Mouse (Mus musculus) naive thymus-derived CD4-positive, alpha-beta T cell, adult 2 months (primary cell): Measurements from ENCODE around the gene Marcks.
"Not testable (repeated sequence)": the region's sequence is repeated elsewhere in the genome, so short reads cannot be mapped to it uniquely, and the experiment has no call there.

Experiments
- DNase-seq: peaks from one replicate; pipeline ENCODE4 v3.0.0-alpha.2; 2011; ENCODE audit warnings: low read depth

Gene Marcks

DNA sequence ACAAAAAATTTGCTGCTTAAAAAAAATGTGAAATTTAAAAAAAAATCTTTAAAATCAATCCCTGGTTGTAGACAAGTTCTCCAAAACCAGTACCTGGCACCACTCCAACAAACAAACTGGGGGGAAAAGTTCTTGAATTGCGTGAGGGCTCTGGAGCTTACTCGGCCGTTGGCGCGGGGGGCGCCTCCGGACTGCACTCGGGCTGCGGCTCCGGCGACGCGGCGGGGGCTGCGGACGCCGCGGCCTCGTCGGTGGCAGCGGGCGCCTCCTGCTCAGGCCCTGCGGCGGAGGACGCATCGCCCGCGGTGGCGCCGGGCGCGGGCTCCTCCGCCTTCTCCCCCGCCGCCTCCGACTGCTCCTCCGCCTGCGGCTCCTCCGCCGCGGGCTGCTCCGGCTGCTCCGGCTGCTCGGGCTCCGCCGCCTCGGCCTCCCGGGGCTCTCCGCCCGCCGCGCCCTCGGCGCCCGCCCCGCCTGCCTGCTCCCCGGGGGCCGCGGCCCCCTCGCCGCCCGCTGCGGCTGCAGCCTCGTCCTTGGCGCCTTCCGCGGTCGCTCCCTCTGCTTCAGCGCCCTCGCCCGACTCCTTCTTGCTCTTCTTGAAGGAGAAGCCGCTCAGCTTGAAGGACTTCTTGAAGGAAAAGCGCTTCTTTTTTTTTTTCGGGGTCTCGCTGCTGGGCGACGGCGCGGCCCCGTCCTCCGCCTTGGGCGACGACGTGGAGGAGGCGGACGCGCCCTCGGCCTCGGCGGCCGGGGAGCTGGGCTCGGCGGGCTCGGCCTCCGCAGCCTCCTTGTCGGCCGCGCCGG, 2.6 kb downstream of the Marcks start:
- DNase-seq, result peak; percentile 72

DNA sequence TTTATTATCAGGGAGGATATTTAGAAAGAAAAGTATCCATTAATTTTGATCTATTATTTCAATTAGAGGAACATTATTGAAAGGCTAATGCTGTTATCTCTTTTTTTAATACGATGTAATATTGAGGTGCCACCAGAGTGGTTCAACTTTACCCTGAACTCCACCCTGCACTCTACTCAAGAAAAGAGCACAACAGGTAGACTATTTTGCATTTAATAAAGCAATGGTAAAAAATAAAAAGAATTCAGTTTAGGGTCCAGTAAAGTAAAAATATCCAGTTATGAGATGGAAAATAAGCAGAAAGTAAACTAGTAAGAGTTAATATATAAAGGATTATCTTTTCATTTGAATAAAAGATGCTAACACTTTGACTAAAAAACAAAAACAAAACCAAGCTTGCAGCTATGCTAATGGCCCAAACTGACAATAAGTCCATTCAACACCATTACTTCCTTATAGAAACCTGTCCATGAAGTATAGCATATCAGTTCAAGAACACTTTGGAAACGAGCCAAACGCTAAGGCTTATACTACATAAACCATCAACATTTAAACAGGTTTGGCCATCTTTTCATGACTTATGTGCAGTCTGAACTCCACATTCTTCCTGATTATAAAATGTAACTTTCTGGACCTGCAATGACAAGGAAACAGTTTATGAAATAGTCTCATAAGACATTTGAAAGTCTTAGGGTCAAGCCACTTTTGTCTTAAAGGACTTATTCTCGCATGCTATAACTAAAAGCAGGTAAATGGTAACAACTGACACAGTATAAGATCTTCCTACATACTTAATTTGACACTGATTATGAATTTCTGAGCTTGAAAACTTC, 4.6 kb downstream of the Marcks start:
- DNase-seq, result no peak

DNA sequence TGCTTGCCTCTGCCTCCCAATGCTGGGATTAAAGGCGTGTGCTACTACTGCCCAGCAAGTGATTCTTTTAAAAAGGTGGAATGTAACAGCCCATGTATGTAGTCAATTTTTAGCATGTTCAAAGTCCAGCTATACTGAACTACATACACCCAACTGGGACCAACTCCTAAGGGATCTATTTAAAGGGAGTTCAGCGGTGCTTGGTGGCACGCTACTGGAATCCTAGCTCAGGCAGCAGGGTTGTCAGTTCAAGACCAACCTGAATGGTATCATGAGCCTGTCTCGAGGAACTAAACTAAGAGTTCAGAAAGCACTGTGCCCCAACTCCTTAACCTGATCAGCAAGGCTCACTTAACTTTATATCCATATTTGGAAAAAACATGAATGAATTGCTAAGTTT, 6.0 kb downstream of the Marcks start:
- DNase-seq, result no peak

DNA sequence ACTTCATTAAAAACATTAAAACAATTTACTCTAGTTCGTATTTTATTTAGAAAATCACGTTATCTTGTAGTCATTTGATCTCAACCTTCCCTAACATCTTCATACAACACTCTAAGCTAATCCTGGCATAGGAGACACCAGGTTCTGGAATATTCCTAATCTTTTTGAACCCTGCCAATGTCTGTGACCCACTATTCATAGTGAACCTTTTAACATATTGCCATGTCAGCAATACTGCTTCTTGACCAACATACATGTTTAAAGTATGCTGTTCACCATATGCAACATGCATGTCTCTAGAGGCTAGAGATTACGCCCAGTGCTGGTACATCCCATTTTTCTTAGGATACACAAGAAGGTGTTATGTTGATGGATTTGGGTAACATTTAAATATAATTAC, 9.1 kb downstream of the Marcks start:
- DNase-seq, result no peak

DNA sequence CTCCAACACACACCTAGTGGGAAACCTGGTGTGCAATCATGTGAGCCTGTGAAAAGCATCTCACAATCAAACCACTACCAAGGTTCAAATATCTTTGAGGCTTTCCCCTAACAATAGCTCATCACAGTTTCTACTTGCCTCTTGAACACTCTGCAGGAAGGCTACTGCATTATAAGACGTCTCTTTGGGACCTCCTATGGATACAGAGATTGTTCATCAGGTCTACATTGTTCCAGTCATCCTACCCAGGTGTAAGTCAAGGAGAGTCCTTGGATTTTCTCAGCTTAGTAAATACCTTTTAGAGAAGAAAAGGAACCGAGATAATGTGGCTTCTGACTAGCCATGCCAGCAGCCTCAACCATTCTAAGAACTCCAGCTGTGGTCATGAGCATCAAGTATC, 23.4 kb downstream of the Marcks start:
- DNase-seq, result no peak

DNA sequence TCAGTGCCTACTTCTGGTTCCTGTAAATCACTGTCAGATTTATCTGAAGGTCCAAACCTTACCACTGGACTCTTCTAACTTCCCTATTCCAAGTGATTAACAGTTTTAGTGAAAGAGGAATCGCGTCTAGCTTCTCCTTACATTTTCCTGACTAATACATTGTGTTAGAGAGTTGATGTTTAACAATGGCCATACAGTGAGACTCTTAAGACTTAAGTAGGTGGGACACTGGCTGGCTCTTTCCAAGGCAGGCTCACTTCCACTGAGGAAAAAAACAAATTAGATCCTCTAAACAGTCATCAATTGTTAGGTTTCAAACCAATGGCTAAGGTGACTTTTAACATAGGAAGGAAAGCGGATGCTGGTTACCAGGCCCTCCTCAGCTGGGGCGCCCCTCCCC, 25.9 kb downstream of the Marcks start:
- DNase-seq, result no peak

DNA sequence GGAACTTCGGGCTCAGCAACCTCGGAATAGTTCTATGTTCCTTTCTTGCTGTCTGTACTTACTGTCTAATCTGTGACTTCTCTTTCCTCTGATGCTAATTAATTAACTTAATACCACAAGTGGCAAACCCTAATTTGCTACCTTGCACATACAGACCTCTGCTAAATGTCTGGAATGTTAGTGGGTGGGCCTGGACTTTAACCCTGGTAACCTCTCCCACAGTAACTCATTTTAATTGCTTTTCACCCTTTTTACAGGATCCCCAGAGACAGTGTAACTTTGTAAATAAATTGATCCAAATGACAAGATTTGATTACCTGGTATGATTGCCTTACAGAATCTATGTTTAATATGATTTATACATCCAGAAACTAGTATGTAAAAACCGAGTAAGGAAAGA, 26.4 kb downstream of the Marcks start:
- DNase-seq, result no peak

DNA sequence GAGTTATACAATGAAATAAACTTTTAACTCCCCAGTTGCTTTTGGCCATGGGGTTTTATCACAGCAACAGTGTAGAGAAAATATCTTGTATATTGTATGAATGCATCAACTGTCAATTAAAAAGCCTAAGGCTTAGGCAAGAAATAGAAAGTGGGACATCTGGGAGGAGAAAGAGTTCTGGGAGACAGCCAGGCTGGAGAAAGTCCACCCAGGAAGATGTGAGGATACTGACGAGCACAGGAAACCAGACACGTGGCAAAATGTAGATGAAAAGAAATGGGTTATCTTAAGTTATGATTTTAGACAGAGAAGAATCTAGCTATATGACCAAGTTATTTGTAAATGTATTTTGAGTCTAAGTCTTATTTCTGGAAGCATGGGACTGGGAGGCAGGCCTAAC, 27.3 kb downstream of the Marcks start:
- no peak for DNase-seq

DNA sequence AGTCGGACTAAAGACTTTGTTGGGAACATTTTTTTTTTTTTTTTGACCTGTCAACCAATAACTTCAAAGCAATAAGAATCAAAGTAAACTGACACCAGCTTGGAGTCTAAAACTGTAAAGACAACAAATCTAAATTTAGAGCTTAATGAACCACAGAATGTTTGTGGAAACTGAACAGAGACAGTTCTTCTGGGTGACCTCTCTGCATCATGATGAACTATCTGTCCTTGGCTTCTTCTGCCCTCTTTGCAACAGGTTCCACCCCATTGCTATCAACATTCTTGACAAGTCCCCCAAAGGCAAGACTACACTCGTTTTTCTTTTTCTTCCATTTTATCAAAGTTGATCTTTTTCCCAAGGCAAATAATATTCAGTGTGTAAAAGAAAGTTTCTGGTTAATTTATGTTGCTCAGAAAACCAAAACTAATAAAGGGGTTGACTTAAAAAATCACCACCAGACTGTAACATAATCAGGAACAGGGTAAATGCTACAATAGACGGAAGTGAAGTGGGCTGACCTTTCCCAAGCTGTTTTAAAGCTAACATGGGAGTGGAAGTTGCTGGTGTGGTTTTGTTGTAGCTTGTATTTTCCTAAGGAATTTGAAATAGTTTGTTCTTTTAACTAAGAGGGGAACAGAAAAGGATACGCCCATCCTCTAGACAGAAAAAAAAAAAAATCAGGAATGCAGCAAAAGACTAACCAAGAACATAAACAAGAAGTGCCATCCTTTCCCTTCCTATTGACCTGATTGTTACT, 31.7 kb downstream of the Marcks start:
- no peak for DNase-seq

DNA sequence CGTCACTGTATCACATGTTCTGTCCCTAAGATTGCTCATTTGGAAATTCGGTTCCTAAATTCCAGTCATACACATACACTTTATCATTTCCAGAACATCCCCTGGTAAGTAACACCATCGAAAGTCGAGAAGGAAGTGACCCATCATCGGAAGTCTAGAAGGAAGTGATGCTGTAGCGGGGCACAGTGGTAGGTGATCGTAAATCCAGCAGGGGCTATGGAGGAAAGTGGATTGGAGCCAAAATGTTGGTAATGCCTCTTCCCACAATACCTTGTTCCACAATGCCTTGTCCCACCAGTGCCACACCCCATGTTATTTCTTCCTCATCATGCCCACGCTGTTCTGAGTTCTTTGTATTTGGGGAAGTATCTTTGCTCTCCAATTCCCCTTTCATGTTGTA, 32.4 kb downstream of the Marcks start:
- DNase-seq, result no peak

DNA sequence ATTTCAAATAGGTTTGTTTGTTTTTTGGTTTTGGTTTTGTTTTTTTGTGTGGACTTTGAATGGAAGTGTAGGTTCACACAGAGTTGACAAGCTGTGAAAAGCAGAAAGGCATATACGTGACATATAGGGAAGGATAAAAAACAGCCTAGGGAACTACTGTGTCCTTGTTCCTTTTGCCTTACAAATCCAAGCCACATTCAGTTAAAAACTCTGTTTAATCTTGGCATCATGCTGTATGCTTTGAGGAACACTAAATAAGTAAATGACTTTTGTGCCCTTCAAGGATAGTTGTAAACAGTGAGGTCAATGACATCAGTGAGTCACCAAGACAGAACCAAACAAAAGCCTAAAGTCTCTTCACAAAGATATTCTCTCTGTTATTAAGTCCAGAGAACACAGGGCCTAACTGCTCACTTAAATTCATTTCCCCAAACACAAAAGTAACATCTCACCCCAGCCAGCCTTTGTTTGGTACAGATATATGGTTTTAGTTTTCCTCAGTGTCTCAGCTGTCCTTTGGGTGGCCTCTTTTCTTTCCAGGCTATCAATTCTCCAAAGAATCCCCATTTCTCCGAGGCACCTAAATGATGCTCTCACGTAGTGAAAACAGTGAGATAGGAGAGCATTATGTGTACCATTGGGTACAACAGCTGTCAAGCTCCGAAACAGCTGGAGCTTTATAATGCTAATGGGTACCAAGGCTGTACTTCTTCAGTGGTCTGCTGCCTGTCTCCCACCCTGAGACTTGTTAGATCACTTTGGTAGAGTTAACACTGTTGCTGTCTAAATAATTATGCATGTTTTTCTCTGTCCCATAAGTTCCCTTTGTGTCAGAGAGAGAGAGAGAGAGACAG, 36.3 kb downstream of the Marcks start:
- DNase-seq, result no peak

DNA sequence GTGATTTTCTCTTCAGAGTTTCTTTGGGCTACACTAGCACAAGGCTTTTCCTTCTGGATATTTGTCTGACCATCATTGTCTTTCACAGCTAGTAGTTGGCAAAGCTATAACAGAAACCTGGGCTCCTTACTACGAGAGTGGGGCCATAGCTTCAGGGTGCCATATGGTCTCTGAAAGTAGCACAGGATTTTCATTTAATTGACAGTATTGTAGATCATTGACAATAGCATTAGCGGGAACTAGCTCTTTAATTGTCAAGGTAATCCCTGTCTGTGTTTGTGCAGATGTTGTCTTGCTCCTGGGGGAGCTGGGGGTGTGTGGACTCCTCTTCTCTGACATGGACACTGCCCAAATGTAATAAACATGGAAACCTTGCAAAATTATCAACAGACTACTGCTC, 37.0 kb downstream of the Marcks start:
- DNase-seq, result no peak

DNA sequence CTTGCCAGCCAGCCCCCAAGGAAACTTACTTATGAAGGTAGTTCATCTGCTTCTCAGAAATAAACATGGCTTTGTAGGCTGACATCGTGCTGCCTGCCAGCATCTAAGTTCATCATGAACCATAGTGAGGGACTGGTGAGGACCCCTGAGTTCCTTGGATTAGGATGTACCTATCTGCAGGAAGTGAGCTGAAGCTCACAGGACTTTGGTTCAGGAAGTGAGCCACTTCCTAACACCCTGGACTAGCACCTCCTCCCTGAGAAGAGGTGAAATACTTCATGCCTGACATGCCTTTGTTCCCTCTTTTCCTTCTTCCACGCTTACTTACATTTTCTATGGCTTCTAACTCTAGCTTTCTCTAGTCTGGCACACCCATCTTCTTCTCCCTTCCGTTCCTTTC, 42.2 kb downstream of the Marcks start:
- DNase-seq, result no peak

DNA sequence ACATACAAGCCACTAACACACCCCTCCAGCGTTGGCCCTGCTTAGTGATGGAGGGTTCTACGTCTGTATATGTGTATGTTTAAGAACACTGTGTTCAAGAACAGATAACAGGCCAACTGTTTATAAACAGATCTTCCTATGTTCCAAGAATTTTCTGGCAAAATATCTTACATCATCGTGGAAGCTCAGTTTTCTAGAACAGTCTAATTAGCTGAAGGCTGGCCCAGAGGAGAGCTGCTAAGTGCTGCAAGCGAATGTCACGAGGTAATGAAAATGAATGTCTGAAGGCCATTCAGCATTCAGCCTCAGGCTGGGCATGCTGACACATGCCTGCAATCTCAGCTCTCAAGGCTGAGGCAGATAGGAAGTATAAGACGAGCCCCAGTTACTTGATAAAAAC, 42.9 kb downstream of the Marcks start:
- no peak for DNase-seq

DNA sequence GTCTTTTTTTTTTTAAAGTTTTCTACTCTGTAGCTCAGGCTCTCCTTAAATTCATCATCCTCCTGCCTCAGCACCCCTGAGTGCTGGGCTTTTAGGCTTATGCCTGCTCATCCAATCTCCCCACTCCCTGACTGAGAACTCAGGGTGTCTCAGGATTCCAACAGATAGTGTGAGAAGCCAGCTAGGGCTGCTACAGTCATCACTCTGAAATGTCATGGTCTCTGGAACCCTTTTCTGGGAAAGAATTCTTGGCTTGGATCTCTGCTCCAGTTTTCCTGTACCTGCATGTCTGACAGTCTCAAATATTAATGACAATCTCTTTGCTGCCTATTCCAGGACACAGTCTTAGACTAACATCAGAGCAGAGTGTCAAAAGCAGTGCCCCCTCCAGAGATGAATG, 45.4 kb downstream of the Marcks start:
- DNase-seq, result no peak

DNA sequence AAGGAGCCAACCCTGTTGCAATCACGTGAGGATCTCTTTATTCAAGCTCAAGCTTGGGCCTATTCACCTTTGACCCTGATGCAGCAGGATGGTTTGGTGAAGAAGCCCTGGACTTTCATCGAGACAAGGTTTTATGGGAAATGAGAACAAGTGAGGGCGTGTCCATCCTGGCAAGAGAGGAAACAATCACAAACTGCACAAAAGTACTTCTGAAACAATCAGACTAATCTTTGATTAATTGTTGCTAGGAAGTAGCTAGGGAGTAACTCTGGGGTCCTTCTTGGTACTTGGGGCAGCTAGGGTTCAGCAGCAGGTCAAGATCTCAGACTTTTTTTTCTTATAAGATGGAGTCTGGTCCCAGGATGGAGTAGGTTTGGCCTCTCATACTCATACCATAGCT, 48.3 kb downstream of the Marcks start:
- DNase-seq, result no peak

DNA sequence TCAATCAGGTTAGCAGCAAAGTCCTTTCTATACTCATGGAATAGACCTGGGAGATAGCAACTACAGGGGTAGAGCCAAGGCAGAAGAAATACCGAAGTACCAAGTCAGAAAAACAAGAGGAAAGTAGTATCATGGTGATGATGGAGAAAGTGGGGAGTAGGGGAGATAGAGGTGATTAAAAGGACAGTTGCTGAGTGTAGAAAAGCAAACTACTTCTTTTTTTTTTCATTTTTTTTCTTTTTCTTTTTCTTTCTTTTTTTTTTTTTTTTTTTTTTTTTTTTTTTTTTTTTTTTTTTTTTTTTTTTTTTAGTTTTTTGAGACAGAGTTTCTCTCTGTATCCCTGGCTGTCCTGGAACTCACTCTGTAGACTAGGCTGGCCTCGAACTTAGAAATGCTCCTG, 54.6 kb downstream of the Marcks start:
- DNase-seq, result not testable (repeated sequence)
